Mouse (Mus musculus) midbrain, embryonic 14.5 days (tissue): ENCODE results near the gene Mlph. TPM values are rescaled to one million over a fixed set of nuclear protein-coding genes. Genes with fewer than 3 reads are reported as not detected.

Experiments
- polyA plus RNA-seq: library from polyadenylated mRNA; unstranded; fragments of >200 nt; fragmentation: Nextera tagmentation; extraction: Ambion mirVana; gene quantifications from 2 replicates; pipeline ENCODE4 v1.2.1, GENCODE M21; 2014

The Mlph gene
- polyA plus RNA-seq, 1 experiment from 2014 or later = 0.12 TPM

Other genes starting within 250 kb of the Mlph start
- gene Col6a3, start 71.1 kb upstream of the Mlph start, polyA plus RNA-seq = 0.72 and 6.9 TPM in 2 replicates
- not detected in 2 replicates for gene Prlh, start 38.0 kb downstream of the Mlph start, polyA plus RNA-seq
- 0.30 TPM in 1 of 2 replicates, not detected in the other for gene Rab17, start 54.6 kb downstream of the Mlph start, polyA plus RNA-seq
- 30.1 and 32.1 TPM in 2 replicates for gene Lrrfip1, start 83.7 kb downstream of the Mlph start, polyA plus RNA-seq
- gene Rbm44, start 230.0 kb downstream of the Mlph start, polyA plus RNA-seq = 0.57 TPM in 1 of 2 replicates, not detected in the other